Mouse (Mus musculus) heart, postnatal 14 days (tissue): ENCODE results near the gene Gm20388. TPM values are rescaled to one million over a fixed set of nuclear protein-coding genes. Genes with fewer than 3 reads are reported as not detected.
"Not testable (repeated sequence)": the region's sequence is repeated elsewhere in the genome, so short reads cannot be mapped to it uniquely, and the experiment has no call there.

Source experiments
- DNase-seq, 2 experiments: peaks; one replicate each; pipeline ENCODE4 v3.0.0; 2021 to 2022
- intact Hi-C: fragments of 180-260 bp; cut with DNase I; formaldehyde crosslinking; loops from one replicate; pipeline ENCODE4 v1.15.1; 2025
- total RNA-seq, 2 experiments: library from RNA; stranded (reverse); gene quantifications; 2 replicates each; pipeline ENCODE4 v1.2.3; 2021

Gene Gm20388
- total RNA-seq, 2 experiments from 2014 or later = 0.24 TPM; not detected in 1

GRCm38 (mm10) chr8:120803661-120804375 lies 893.2 kb downstream of the Gm20388 start:
- DNase-seq, intact Hi-C loops: not testable (repeated sequence)

- DNase-seq = no peak
- intact Hi-C loops = no loop called here
Observed at GRCm38 (mm10) chr8:120804741-120805140, 894.1 kb downstream of the Gm20388 start.

GRCm38 (mm10) chr8:120806780-120807264 lies 896.2 kb downstream of the Gm20388 start:
- no peak for DNase-seq
- intact Hi-C loops = no loop called here

- no peak for DNase-seq
- intact Hi-C loops = no loop called here
Observed at GRCm38 (mm10) chr8:120807719-120808118, 897.1 kb downstream of the Gm20388 start.

- DNase-seq = peak in 1 of 2 experiments; percentile 26
- intact Hi-C loops = no loop called here
Observed at GRCm38 (mm10) chr8:120809050-120809449, 898.4 kb downstream of the Gm20388 start.

GRCm38 (mm10) chr8:120811953-120812352 lies 901.3 kb downstream of the Gm20388 start:
- no peak for DNase-seq
- intact Hi-C loops = no loop called here

- intact Hi-C loops = no loop called here
- peak; percentile 21 to 26 for DNase-seq
Observed at GRCm38 (mm10) chr8:120813028-120813427, 902.4 kb downstream of the Gm20388 start.

- no peak for DNase-seq
- intact Hi-C loops = no loop called here
Observed at GRCm38 (mm10) chr8:120813839-120814238, 903.2 kb downstream of the Gm20388 start.

GRCm38 (mm10) chr8:120816371-120816770 lies 905.7 kb downstream of the Gm20388 start:
- DNase-seq = no peak
- intact Hi-C loops = no loop called here

- DNase-seq = no peak
- intact Hi-C loops = loop anchor here (5.0 to 10.0 kb wide), 2 partner anchors 147 to 695 kb away; no protein-coding TSS in a partner anchor
Observed at GRCm38 (mm10) chr8:120819906-120820305, 909.3 kb downstream of the Gm20388 start.

- peak; percentile 69 to 80 for DNase-seq
- intact Hi-C loops = loop anchor here (1.0 to 10.0 kb wide), 3 partner anchors 146 to 693 kb away; no protein-coding TSS in a partner anchor
Observed at GRCm38 (mm10) chr8:120821399-120822170, 910.9 kb downstream of the Gm20388 start.

GRCm38 (mm10) chr8:120823331-120823730 lies 912.7 kb downstream of the Gm20388 start:
- DNase-seq = no peak
- intact Hi-C loops = loop anchor here (5.0 to 10.0 kb wide), 2 partner anchors 144 to 691 kb away; no protein-coding TSS in a partner anchor

- DNase-seq = no peak
- intact Hi-C loops = loop anchor here (5.0 to 10.0 kb wide), 2 partner anchors 143 to 691 kb away; no protein-coding TSS in a partner anchor
Observed at GRCm38 (mm10) chr8:120823887-120824286, 913.2 kb downstream of the Gm20388 start.

GRCm38 (mm10) chr8:120824638-120825037 lies 914.0 kb downstream of the Gm20388 start:
- no peak for DNase-seq
- intact Hi-C loops = loop anchor here (5.0 to 10.0 kb wide), 2 partner anchors 143 to 690 kb away; no protein-coding TSS in a partner anchor

- intact Hi-C loops = loop anchor here (10.0 kb wide), 1 partner anchor 687 kb away; no protein-coding TSS in a partner anchor
- DNase-seq = peak; percentile 58 to 64
Observed at GRCm38 (mm10) chr8:120828279-120828678, 917.6 kb downstream of the Gm20388 start.

- intact Hi-C loops = no loop called here
- DNase-seq = no peak
Observed at GRCm38 (mm10) chr8:120830661-120831060, 920.0 kb downstream of the Gm20388 start.

- DNase-seq = peak in 1 of 2 experiments; percentile 44
Observed at GRCm38 (mm10) chr8:120832022-120832421, 921.4 kb downstream of the Gm20388 start.

GRCm38 (mm10) chr8:120833196-120833595 lies 922.6 kb downstream of the Gm20388 start:
- DNase-seq = no peak
- intact Hi-C loops = no loop called here

More at GRCm38 (mm10) chr8:120832022-120832421, 921.4 kb downstream of the Gm20388 start:
- intact Hi-C loops = no loop called here

GRCm38 (mm10) chr8:120839031-120839430 lies 928.4 kb downstream of the Gm20388 start:
- DNase-seq = no peak
- intact Hi-C loops = no loop called here

- no peak for DNase-seq
- intact Hi-C loops = no loop called here
Observed at GRCm38 (mm10) chr8:120843084-120843483, 932.4 kb downstream of the Gm20388 start.

- intact Hi-C loops = no loop called here
- DNase-seq = no peak
Observed at GRCm38 (mm10) chr8:120846018-120846417, 935.4 kb downstream of the Gm20388 start.
